Comparison of ENCODE assay signal across 26 mouse cellular contexts in the genomic region with DNA sequence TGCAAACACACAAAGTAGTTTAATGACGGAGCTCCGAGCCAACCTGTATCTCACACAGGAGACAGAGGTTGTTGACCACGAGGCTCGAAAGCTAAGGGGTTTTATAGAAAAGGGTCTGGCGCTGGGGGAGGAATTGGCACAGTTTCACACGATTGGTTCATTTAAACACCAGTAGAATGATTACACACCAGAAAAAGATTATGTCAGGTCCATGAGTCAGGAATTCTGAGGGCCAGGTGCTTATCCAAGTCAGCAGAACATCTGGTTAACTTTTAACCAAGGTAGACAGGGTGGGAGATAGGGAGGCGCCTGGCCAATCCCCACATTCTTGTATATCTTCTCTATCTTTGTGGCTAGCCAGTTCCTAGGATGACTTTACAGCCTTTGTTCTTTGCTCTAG. TPM values are rescaled to one million over a fixed set of nuclear protein-coding genes. Genes with fewer than 3 reads are reported as not detected.
"Had no signal": no experiment of that assay in that cellular context is flagged by ENCODE, and none has a peak within 500 bp of the region (broad histone marks: within the 10 kb centered on the region; RNA-seq: fewer than 3 reads in every experiment).

No protein-coding gene starts in this region.

RNA-seq across cellular contexts. Expression of gene Gm10772, which starts 35.8 kb away (rescaled TPM):
- polyA plus RNA-seq: heart, embryonic 11.5 days; heart, embryonic 12.5 days; heart, embryonic 13.5 days; heart, embryonic 14.5 days; heart, embryonic 15.5 days; heart, embryonic 16.5 days; heart, postnatal 0 days; hindbrain, embryonic 10.5 days; hindbrain, embryonic 11.5 days; hindbrain, embryonic 12.5 days; hindbrain, embryonic 13.5 days; hindbrain, embryonic 14.5 days; hindbrain, embryonic 15.5 days; hindbrain, embryonic 16.5 days; hindbrain, postnatal 0 days; inflammation-experienced regulatory T-cells, adult 6 months; intestine, embryonic 14.5 days; intestine, embryonic 15.5 days; intestine, embryonic 16.5 days; intestine, postnatal 0 days; kidney, adult 2 months; kidney, embryonic 14.5 days; kidney, embryonic 15.5 days; kidney, embryonic 16.5 days; kidney, postnatal 0 days; large intestine, adult 2 months had no signal
